In the genomic region with DNA sequence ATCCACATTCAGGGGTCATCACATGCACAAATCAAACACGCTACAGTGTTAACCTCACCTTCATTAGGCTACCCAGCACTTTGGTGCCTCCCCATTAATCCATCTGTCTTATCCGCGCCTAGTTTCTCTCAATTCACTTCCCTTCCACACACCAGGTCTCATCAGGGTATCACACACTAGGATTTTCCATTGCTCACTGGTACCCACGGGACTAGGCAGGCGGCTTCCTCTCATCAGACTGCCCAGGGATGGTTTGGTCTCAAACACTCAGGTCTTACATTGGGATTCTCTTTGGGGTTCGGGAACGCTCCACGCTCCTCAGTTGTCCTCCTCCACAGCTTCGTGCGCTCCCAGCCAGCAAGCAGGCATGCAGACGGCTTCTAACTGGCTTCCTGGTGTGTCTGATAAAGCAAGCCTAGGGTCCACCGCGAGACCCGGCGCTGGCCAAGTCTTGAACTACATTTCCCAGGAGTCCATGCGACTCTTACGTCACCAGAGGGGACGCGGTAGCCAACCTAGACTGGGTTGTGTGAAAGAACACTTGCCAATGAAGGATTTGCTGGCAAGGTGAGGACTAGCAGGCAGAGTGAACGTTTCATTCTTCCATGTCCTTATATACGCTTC, we compare ENCODE assay signal across 8 mouse cellular contexts. TPM values are rescaled to one million over a fixed set of nuclear protein-coding genes. Genes with fewer than 3 reads are reported as not detected.
A peak's percentile ranks its signal among the peaks of the same experiment; 100 is the strongest.
DNase-seq lines count a peak whose midpoint lies in the region; ATAC-seq and TF ChIP-seq lines count a peak whose summit lies in the region.

TSS of gene Zfp940 (minus strand) at position 451 of the 624 bp plus-strand sequence.

- peak within 1 kb of the TSS; percentile 74 for H3K9ac ChIP-seq in ES-E14 (ENCODE audit: insufficient read depth, low read depth, low read length, poor library complexity, severe bottlenecking)
- H3K9ac ChIP-seq in forebrain, embryonic 15.5 days (replicated peaks), result peak within 1 kb of the TSS; percentile 61

- in situ Hi-C loops in ES-E14 (cut with MboI; ENCODE audit: low sequenced_read_pairs in 2 of 2, unreplicated experiment in 2 of 2), result no loop called here

- H3K27ac ChIP-seq in ES-E14 (ENCODE audit: insufficient read depth, low read depth, low read length, poor library complexity, severe bottlenecking), result no peak within 1 kb of the TSS
- peak within 1 kb of the TSS; percentile 53 for H3K27ac ChIP-seq in forebrain, embryonic 15.5 days (replicated peaks)
- peak within 1 kb of the TSS; percentile 10; the same call in 1 of the 2 replicates for H3K27ac ChIP-seq in olfactory bulb, adult 2 months (ENCODE audit: insufficient read depth, low read depth, low read length)
- H3K27ac ChIP-seq in thymus, adult 2 months (ENCODE audit: control insufficient read depth, insufficient read depth, low read length), result no peak within 1 kb of the TSS

- ATAC-seq in forebrain, embryonic 15.5 days (replicated peaks), result peak; percentile 98

- H3K4me3 ChIP-seq in ES-E14 (ENCODE audit: insufficient read depth in 1 of 2, low read depth in 1 of 2, low read length in 2 of 2, poor library complexity in 1 of 2, severe bottlenecking in 1 of 2), result peak within 1 kb of the TSS; percentile 75 to 95
- H3K4me3 ChIP-seq in forebrain, embryonic 15.5 days, result peak within 1 kb of the TSS; percentile 48
- peak within 1 kb of the TSS; percentile 97 for H3K4me3 ChIP-seq in lung, adult 2 months (replicated peaks; ENCODE audit: extremely low read depth, low read depth, low read length)
- H3K4me3 ChIP-seq in olfactory bulb, adult 2 months (ENCODE audit: insufficient read depth, low read depth, low read length), result peak within 1 kb of the TSS; percentile 76
- peak within 1 kb of the TSS; percentile 85 for H3K4me3 ChIP-seq in thymus, adult 2 months (ENCODE audit: control insufficient read depth, insufficient read depth, low read length)

- H3K36me3 ChIP-seq in ES-E14 (ENCODE audit: control insufficient read depth, insufficient read depth, low read length, poor library complexity, severe bottlenecking), result peaks cover 2% of the 10 kb centered on the region; the same call in 1 of the 2 replicates
- peaks cover 15% of the 10 kb centered on the region for H3K36me3 ChIP-seq in forebrain, embryonic 15.5 days
- no peaks in the 10 kb centered on the region for H3K36me3 ChIP-seq in thymus, adult 2 months (ENCODE audit: control insufficient read depth, insufficient read depth, low read length)

- DNase-seq in ES-E14 (ENCODE audit: low read depth, low spot score), result peak; percentile 77
- DNase-seq in cerebellum, adult 11-12 months, result peak; percentile 87
- DNase-seq in heart, postnatal 25 days (ENCODE audit: low spot score), result peak; percentile 63
- peak; percentile 83 to 93 for DNase-seq in layer of hippocampus, adult 18-20 months (ENCODE audit: low spot score in 2 of 2)
- peak; percentile 87 for DNase-seq in lung, adult 2 months
- peak; percentile 91 for DNase-seq in thymus, adult 2 months

- no peaks in the 10 kb centered on the region for H3K27me3 ChIP-seq in forebrain, embryonic 15.5 days
- H3K27me3 ChIP-seq in thymus, adult 2 months (ENCODE audit: control insufficient read depth, insufficient read depth, low read length), result no peaks in the 10 kb centered on the region

- H3K9me3 ChIP-seq in ES-E14 (ENCODE audit: control insufficient read depth, insufficient read depth, low read depth, low read length), result no peaks in the 10 kb centered on the region
- H3K9me3 ChIP-seq in forebrain, embryonic 15.5 days, result no peaks in the 10 kb centered on the region

- TF ChIP-seq POLR2A in lung, adult 2 months (IDR thresholded peaks at IDR 0.05; ENCODE audit: borderline replicate concordance, extremely low read depth, low read depth, low read length), result no peak
- peak; percentile 32; the same call in 1 of the 2 replicates for TF ChIP-seq POLR2A in olfactory bulb, adult 2 months (IDR thresholded peaks at IDR 0.05; ENCODE audit: insufficient read depth, low read depth, low read length)
- peak; percentile 33; the same call in 1 of the 2 replicates for TF ChIP-seq POLR2A in thymus, adult 2 months (IDR thresholded peaks at IDR 0.05; ENCODE audit: control insufficient read depth, extremely low read depth, insufficient read depth, low read length, poor library complexity)

- no peak for TF ChIP-seq CTCF in lung, adult 2 months (IDR thresholded peaks at IDR 0.05; ENCODE audit: insufficient read depth, low read length)
- TF ChIP-seq CTCF in olfactory bulb, adult 2 months (IDR thresholded peaks at IDR 0.05; ENCODE audit: insufficient read depth, low read depth, low read length), result no peak
- TF ChIP-seq CTCF in thymus, adult 2 months (IDR thresholded peaks at IDR 0.05; ENCODE audit: borderline replicate concordance, control insufficient read depth, extremely low read depth, insufficient read depth, low read length, poor library complexity), result no peak

- H3K4me1 ChIP-seq in ES-E14 (ENCODE audit: control insufficient read depth in 2 of 2, insufficient read depth in 2 of 2, low read length in 2 of 2, poor library complexity in 1 of 2), result no peaks in the 10 kb centered on the region; a peak in 1 of 4 replicates
- H3K4me1 ChIP-seq in forebrain, embryonic 15.5 days, result peaks cover 7% of the 10 kb centered on the region
- 0 out of 2 replicates have a peak, but pooled peaks cover 3% of the 10 kb centered on the region for H3K4me1 ChIP-seq in lung, adult 2 months (ENCODE audit: control insufficient read depth, insufficient read depth, low read length)
- peaks cover 6% of the 10 kb centered on the region; the same call in 1 of the 2 replicates for H3K4me1 ChIP-seq in olfactory bulb, adult 2 months (ENCODE audit: control insufficient read depth, insufficient read depth, low read length)
- peaks cover 6% of the 10 kb centered on the region for H3K4me1 ChIP-seq in thymus, adult 2 months (replicated peaks; ENCODE audit: control insufficient read depth, insufficient read depth, low read length)

- intact Hi-C loops in heart, postnatal 25 days (cut with DNase I), result loop anchor here (2.0 kb wide), 1 partner anchor 33 kb away; no protein-coding TSS in a partner anchor

- WGBS in forebrain, embryonic 15.5 days, result 1% methylated on average over 21 of the region's 21 CpGs
- WGBS in lung, adult 2 months, result 2% methylated on average over 21 of the region's 21 CpGs
- WGBS in olfactory bulb, adult 2 months, result under 1% methylated on average over 21 of the region's 21 CpGs
- 2% methylated on average over 21 of the region's 21 CpGs for WGBS in thymus, adult 2 months

- H3K4me2 ChIP-seq in forebrain, embryonic 15.5 days (replicated peaks), result peak within 1 kb of the TSS; percentile 58

TF ChIP-seq in ES-E14, 5 proteins besides CTCF, POLR2A, EP300 and RAD21:
- TF ChIP-seq ZC3H11A (IDR thresholded peaks at IDR 0.05; ENCODE audit: borderline replicate concordance, low read depth, low read length), result no peak
- TF ChIP-seq HCFC1 (IDR thresholded peaks at IDR 0.05; ENCODE audit: borderline replicate concordance, insufficient read depth, low read length), result peak; percentile 93

RNA-seq across cellular contexts. Expression of gene Zfp940, which starts in this region (rescaled TPM):
- total RNA-seq in ES-E14 (2012; rRNA removed), result 6.9 and 12.3 TPM in 2 replicates
- 15.0 and 16.3 TPM in 2 replicates for polyA plus RNA-seq in forebrain, embryonic 15.5 days (2015; fragmentation: Nextera tagmentation; extraction: Ambion mirVana)
- 1 to 10 TPM in 1 of 2 experiments, under 1 TPM in 1; 0.16 to 1.1 TPM for total RNA-seq in heart, postnatal 25 days (2021)
- total RNA-seq in layer of hippocampus, adult 18-20 months (2021), result 10 to 100 TPM; 14.2 to 18.9 TPM
- 0.24 and 0.57 TPM in 2 replicates for polyA plus RNA-seq in lung, adult 2 months (2012; rRNA removed)
- polyA plus RNA-seq in olfactory bulb, adult 2 months (2012; ENCODE audit: insufficient read depth, insufficient read length, low replicate concordance, missing spikeins), result not detected in 2 replicates
- polyA plus RNA-seq in thymus, adult 2 months (2012; rRNA removed), result 0.89 and 1.0 TPM in 2 replicates

Comparison
In these comparisons a context has a peak if more than half of its experiments do, and no peak if none do; other contexts are left out.
1. Peak in DNase-seq and H3K4me3 ChIP-seq in lung, adult 2 months; RNA of the gene not detected or under 1 TPM.
2. H3K27ac ChIP-seq: peak in forebrain, embryonic 15.5 days (single experiment) and olfactory bulb, adult 2 months (single experiment); none in ES-E14 (single experiment) and thymus, adult 2 months (single experiment).
3. Peak in every context shown above with its lines, with median percentiles within 50 percentile points of each other: DNase-seq and H3K4me3 ChIP-seq.